8 mouse cellular contexts compared by ENCODE assay signal in genomic region chr2:32167819-32168218, GRCm38 (mm10). TPM values are rescaled to one million over a fixed set of nuclear protein-coding genes. Genes with fewer than 3 reads are reported as not detected.
DNase-seq lines count a peak whose midpoint lies in the region; ATAC-seq lines count a peak whose summit lies in the region.

No protein-coding gene starts in this region.

- H3K36me3 ChIP-seq in intestine, embryonic 14.5 days (ENCODE audit: control insufficient read depth, insufficient read depth, low read length) = no peaks in the 10 kb centered on the region
- 0 out of 2 replicates have a peak, but pooled peaks cover 2% of the 10 kb centered on the region for H3K36me3 ChIP-seq in limb, embryonic 12.5 days
- H3K36me3 ChIP-seq in midbrain, embryonic 11.5 days (ENCODE audit: control insufficient read depth, insufficient read depth, low read length) = no peaks in the 10 kb centered on the region

- intact Hi-C loops in gastrocnemius, postnatal 14 days (cut with DNase I; ENCODE audit: low total_unique reads) = no loop called here

- peak; percentile 99 for DNase-seq in heart, adult 11 months
- no peak for DNase-seq in heart, adult 8-10 months (ENCODE audit: low spot score)
- peak; percentile 78 for DNase-seq in embryo, embryonic 10 days (ENCODE audit: low spot score)
- peak; percentile 81 for DNase-seq in gastrocnemius, postnatal 14 days
- DNase-seq in intestine, embryonic 14.5 days (ENCODE audit: low spot score) = peak; percentile 80
- peak; percentile 88 for DNase-seq in midbrain, embryonic 11.5 days (ENCODE audit: low spot score, missing footprints)
- DNase-seq in spleen, postnatal 10 days (ENCODE audit: low spot score in 2 of 2) = peak; percentile 32 to 69

- peak overlapping the region; percentile 42 for H3K4me2 ChIP-seq in intestine, embryonic 14.5 days (ENCODE audit: low read length)
- peak overlapping the region; percentile 51 for H3K4me2 ChIP-seq in limb, embryonic 12.5 days
- H3K4me2 ChIP-seq in midbrain, embryonic 11.5 days = peak overlapping the region; percentile 36

- peak overlapping the region; percentile 80 for H3K27ac ChIP-seq in intestine, embryonic 14.5 days (ENCODE audit: low read depth)
- H3K27ac ChIP-seq in limb, embryonic 12.5 days = peak overlapping the region; percentile 88
- H3K27ac ChIP-seq in midbrain, embryonic 11.5 days (ENCODE audit: low read depth, low read length) = peak overlapping the region; percentile 80

- H3K9me3 ChIP-seq in intestine, embryonic 14.5 days (ENCODE audit: control insufficient read depth, low read length) = no peaks in the 10 kb centered on the region
- no peaks in the 10 kb centered on the region for H3K9me3 ChIP-seq in limb, embryonic 12.5 days
- no peaks in the 10 kb centered on the region for H3K9me3 ChIP-seq in midbrain, embryonic 11.5 days (ENCODE audit: control insufficient read depth, low read length)

- H3K9ac ChIP-seq in intestine, embryonic 14.5 days (ENCODE audit: low read length) = no peak overlapping the region
- no peak overlapping the region; the same call in 1 of the 2 replicates for H3K9ac ChIP-seq in limb, embryonic 12.5 days (replicated peaks)
- peak overlapping the region; percentile 51 for H3K9ac ChIP-seq in midbrain, embryonic 11.5 days (ENCODE audit: low read length)

- WGBS in intestine, embryonic 14.5 days = 1% methylated on average over 7 of the region's 7 CpGs
- 5% methylated on average over 7 of the region's 7 CpGs for WGBS in limb, embryonic 12.5 days
- 6% methylated on average over 7 of the region's 7 CpGs for WGBS in midbrain, embryonic 11.5 days

- no peaks in the 10 kb centered on the region for H3K27me3 ChIP-seq in intestine, embryonic 14.5 days (replicated peaks; ENCODE audit: control insufficient read depth, insufficient read depth, low read length)
- H3K27me3 ChIP-seq in limb, embryonic 12.5 days = no peaks in the 10 kb centered on the region
- no peaks in the 10 kb centered on the region for H3K27me3 ChIP-seq in midbrain, embryonic 11.5 days (ENCODE audit: control insufficient read depth, insufficient read depth, low read length)

- peaks cover 45% of the 10 kb centered on the region for H3K4me1 ChIP-seq in intestine, embryonic 14.5 days (replicated peaks; ENCODE audit: control insufficient read depth, insufficient read depth, low read length)
- peaks cover 78% of the 10 kb centered on the region for H3K4me1 ChIP-seq in limb, embryonic 12.5 days (replicated peaks)
- peaks cover 44% of the 10 kb centered on the region for H3K4me1 ChIP-seq in midbrain, embryonic 11.5 days (ENCODE audit: control insufficient read depth, insufficient read depth, low read length)

- peak; percentile 83 for ATAC-seq in intestine, embryonic 14.5 days (replicated peaks; ENCODE audit: low FRiP score, low TSS enrichment, low read depth)
- ATAC-seq in limb, embryonic 12.5 days (ENCODE audit: insufficient number of reproducible peaks, insufficient read depth, low FRiP score, low TSS enrichment, low read depth) = peak; percentile 61
- peak; percentile 78 for ATAC-seq in midbrain, embryonic 11.5 days (ENCODE audit: low FRiP score)

- H3K4me3 ChIP-seq in intestine, embryonic 14.5 days (ENCODE audit: low read depth, low read length) = 0 out of 2 replicates have a peak overlapping the region, but pooled peaks have one; percentile 0
- H3K4me3 ChIP-seq in limb, embryonic 12.5 days (replicated peaks) = 0 out of 2 replicates have a peak overlapping the region, but pooled peaks have one; percentile 0
- H3K4me3 ChIP-seq in midbrain, embryonic 11.5 days (ENCODE audit: low read depth, low read length) = peak overlapping the region; percentile 13; the same call in 1 of the 2 replicates

RNA-seq across cellular contexts. Expression of gene Prrc2b, which starts 16.9 kb away (rescaled TPM):
- 10 to 100 TPM; 83.5 to 94.1 (median 89.2) TPM for total RNA-seq in heart, adult 8-10 months (2022)
- total RNA-seq in gastrocnemius, postnatal 14 days (2021) = 10 to 100 TPM; 79.2 to 83.9 TPM
- polyA plus RNA-seq in intestine, embryonic 14.5 days (2014; fragmentation: Nextera tagmentation; extraction: Ambion mirVana) = 48.4 and 52.8 TPM in 2 replicates
- 69.2 and 89.9 TPM in 2 replicates for polyA plus RNA-seq in limb, embryonic 12.5 days (2016; fragmentation: Nextera tagmentation; extraction: Ambion mirVana)
- polyA plus RNA-seq in midbrain, embryonic 11.5 days (2014; fragmentation: Nextera tagmentation; extraction: Ambion mirVana) = 52.6 and 64.1 TPM in 2 replicates
